Mouse (Mus musculus) intestine, postnatal 0 days (tissue): ENCODE measurements at regions not wholly inside any gene's neighbourhood (a gene's known extent, or its start where the extent isn't known, plus 50 kb on each side); places are given as distances from the start of the nearest gene placed in this dataset.
A peak's percentile ranks its signal among the peaks of the same experiment; 100 is the strongest.

ENCODE experiments used
- ATAC-seq: fragments of 200-750 bp; cut with Nextera tagmentation; 2 replicates; pipeline ENCODE4 v1.8.0; 2017; ENCODE audit warnings: mild to moderate bottlenecking, moderate TSS enrichment, moderate library complexity
- H3K27ac ChIP-seq: fragments of 300-500 bp; sonication (generic); 2 replicates; pipeline ENCODE4 v1.5.1; 2014; ENCODE audit warnings: mild to moderate bottlenecking, low read depth, low read length, moderate library complexity
- H3K27me3 ChIP-seq: fragments of 300-500 bp; sonication (generic); replicated peaks from 2 replicates; pipeline ENCODE4 v1.6.1; 2014; ENCODE audit warnings: low read length, mixed read lengths; ENCODE audit not compliant: control insufficient read depth, insufficient read depth
- H3K36me3 ChIP-seq: fragments of 300-500 bp; sonication (generic); 2 replicates; pipeline ENCODE4 v1.6.1; 2014; ENCODE audit warnings: mild to moderate bottlenecking, moderate library complexity; ENCODE audit not compliant: control insufficient read depth, insufficient read depth
- H3K4me1 ChIP-seq: fragments of 300-500 bp; sonication (generic); replicated peaks from 2 replicates; pipeline ENCODE4 v1.6.1; 2014; ENCODE audit warnings: antibody characterized with exemption, low read length, mixed read lengths; ENCODE audit not compliant: control insufficient read depth, insufficient read depth
- H3K4me2 ChIP-seq: fragments of 300-500 bp; sonication (generic); replicated peaks from 2 replicates; pipeline ENCODE4 v1.6.1; 2014; ENCODE audit warnings: low read depth, mild to moderate bottlenecking, moderate library complexity
- H3K4me3 ChIP-seq: fragments of 300-500 bp; sonication (generic); 2 replicates; pipeline ENCODE4 v1.5.1; 2014; ENCODE audit warnings: low read depth, low read length
- H3K9ac ChIP-seq: fragments of 300-500 bp; sonication (generic); 2 replicates; pipeline ENCODE4 v1.6.1; 2014; ENCODE audit warnings: mild to moderate bottlenecking, low read depth, low read length
- H3K9me3 ChIP-seq: fragments of 300-500 bp; sonication (generic); 2 replicates; pipeline ENCODE4 v1.6.1; 2016; ENCODE audit warnings: mixed run types; ENCODE audit not compliant: control insufficient read depth
- CTCF ChIP-seq: sonication (generic); IDR thresholded peaks from 2 replicates; pipeline ENCODE4 v1.5.1; 2016; ENCODE audit warnings: low read depth, mild to moderate bottlenecking, control low read depth, antibody characterized with exemption, moderate library complexity
- WGBS: fragments of 180-500 bp; shearing (Covaris S2); extraction: QIAGEN DNeasy Blood & Tissue Kit; methylation state at CpG from one replicate; pipeline ENCODE4 v1.1.7; 2014; 5-methylcytosine and 5-hydroxymethylcytosine counted together

GRCm38 (mm10) chr5:90042781-90043180 is 159.6 kb upstream of the Adamts3 start:
- Histone ChIP-seq H3K4me3 (no peak overlapping the region), H3K4me1 (no peaks in the 10 kb centered on the region), H3K9ac (no peak overlapping the region), H3K4me2 (no peak overlapping the region), H3K9me3 (no peaks in the 10 kb centered on the region), H3K27ac (no peak overlapping the region), H3K36me3 (no peaks in the 10 kb centered on the region), H3K27me3 (no peaks in the 10 kb centered on the region)
- ATAC-seq = no peak
- no peak for TF ChIP-seq CTCF
- 65% methylated on average over 4 of the region's 4 CpGs for WGBS

GRCm38 (mm10) chr5:90033103-90033502 is 150.0 kb upstream of the Adamts3 start:
- no peaks in the 10 kb centered on the region for H3K36me3 ChIP-seq
- no peak overlapping the region for H3K9ac ChIP-seq
- no peak overlapping the region for H3K4me2 ChIP-seq
- no peak overlapping the region for H3K4me3 ChIP-seq
- H3K4me1 ChIP-seq = no peaks in the 10 kb centered on the region
- H3K27ac ChIP-seq = no peak overlapping the region
- no peaks in the 10 kb centered on the region for H3K27me3 ChIP-seq
- no peak for TF ChIP-seq CTCF
- WGBS = 57% methylated on average over 5 of the region's 5 CpGs
- H3K9me3 ChIP-seq = no peaks in the 10 kb centered on the region
- ATAC-seq = no peak

- Histone ChIP-seq H3K4me1 (no peaks in the 10 kb centered on the region), H3K27me3 (no peaks in the 10 kb centered on the region), H3K36me3 (no peaks in the 10 kb centered on the region), H3K4me2 (no peak overlapping the region), H3K9me3 (no peaks in the 10 kb centered on the region), H3K4me3 (no peak overlapping the region), H3K9ac (no peak overlapping the region), H3K27ac (no peak overlapping the region)
- no peak for TF ChIP-seq CTCF
- ATAC-seq = 0 out of 2 replicates have a peak, but pooled peaks have one; percentile 53
- WGBS = 39% methylated on average over 2 of the region's 2 CpGs
Measured at GRCm38 (mm10) chr5:90030737-90031136, 147.6 kb upstream of the Adamts3 start.

- Histone ChIP-seq H3K4me3 (no peak overlapping the region), H3K9me3 (no peaks in the 10 kb centered on the region), H3K36me3 (no peaks in the 10 kb centered on the region), H3K27me3 (no peaks in the 10 kb centered on the region), H3K4me1 (no peaks in the 10 kb centered on the region), H3K4me2 (no peak overlapping the region), H3K27ac (no peak overlapping the region), H3K9ac (no peak overlapping the region)
- no peak for TF ChIP-seq CTCF
- no peak for ATAC-seq
- 36% methylated on average over 6 of the region's 6 CpGs for WGBS
Measured at GRCm38 (mm10) chr5:90029751-90030150, 146.6 kb upstream of the Adamts3 start.

GRCm38 (mm10) chr5:90026835-90027753 is 144.0 kb upstream of the Adamts3 start:
- ATAC-seq = no peak
- Histone ChIP-seq H3K4me1 (no peaks in the 10 kb centered on the region), H3K4me2 (no peak overlapping the region), H3K36me3 (no peaks in the 10 kb centered on the region), H3K9me3 (no peaks in the 10 kb centered on the region), H3K4me3 (no peak overlapping the region), H3K27me3 (no peaks in the 10 kb centered on the region), H3K27ac (no peak overlapping the region), H3K9ac (no peak overlapping the region)
- WGBS = 62% methylated on average over 17 of the region's 17 CpGs
- TF ChIP-seq CTCF = no peak

- no peak overlapping the region for H3K4me3 ChIP-seq
- no peak for ATAC-seq
- no peak for TF ChIP-seq CTCF
- no peak overlapping the region for H3K9ac ChIP-seq
- H3K4me2 ChIP-seq = no peak overlapping the region
- H3K36me3 ChIP-seq = no peaks in the 10 kb centered on the region
- no peaks in the 10 kb centered on the region for H3K9me3 ChIP-seq
- H3K27me3 ChIP-seq = no peaks in the 10 kb centered on the region
- H3K4me1 ChIP-seq = no peaks in the 10 kb centered on the region
- no peak overlapping the region for H3K27ac ChIP-seq
- WGBS = 79% methylated on average over 1 of the region's 1 CpGs
Measured at GRCm38 (mm10) chr5:90021447-90021846, 138.3 kb upstream of the Adamts3 start.
